Mouse (Mus musculus) limb, embryonic 10.5 days (tissue): ENCODE data around the gene Nefh. TPM values are rescaled to one million over a fixed set of nuclear protein-coding genes. Genes with fewer than 3 reads are reported as not detected.

ENCODE experiments used
- DNase-seq: peaks from one replicate; pipeline ENCODE4 v3.0.0-alpha.2; 2017; ENCODE audit warnings: low spot score
- H3K27ac ChIP-seq: fragments of 300-500 bp; sonication (generic); 2 replicates; pipeline ENCODE4 v1.5.1; 2016; ENCODE audit warnings: mild to moderate bottlenecking
- H3K27me3 ChIP-seq: fragments of 300-500 bp; sonication (generic); 2 replicates; pipeline ENCODE4 v1.6.1; 2016; ENCODE audit warnings: low read depth, mild to moderate bottlenecking; ENCODE audit not compliant: poor library complexity, severe bottlenecking
- H3K36me3 ChIP-seq: fragments of 300-500 bp; sonication (generic); 2 replicates; pipeline ENCODE4 v1.6.1; 2016; ENCODE audit warnings: mild to moderate bottlenecking, moderate library complexity
- H3K4me1 ChIP-seq: fragments of 300-500 bp; sonication (generic); 2 replicates; pipeline ENCODE4 v1.6.1; 2016
- H3K4me3 ChIP-seq: fragments of 300-500 bp; sonication (generic); 2 replicates; pipeline ENCODE4 v1.5.1; 2016; ENCODE audit warnings: mild to moderate bottlenecking, moderate library complexity
- H3K9me3 ChIP-seq: fragments of 300-500 bp; sonication (generic); replicated peaks from 2 replicates; pipeline ENCODE4 v1.6.1; 2016; ENCODE audit warnings: mild to moderate bottlenecking
- WGBS: fragments of 180-500 bp; shearing (Covaris S2); methylation state at CpG from one replicate; pipeline ENCODE4 v1.1.7; 2016; 5-methylcytosine and 5-hydroxymethylcytosine counted together
- polyA plus RNA-seq: library from polyadenylated mRNA; unstranded; fragments of >200 nt; fragmentation: Nextera tagmentation; extraction: Ambion mirVana; gene quantifications from 2 replicates; pipeline ENCODE4 v1.2.1, GENCODE M21; 2016

Gene Nefh
- polyA plus RNA-seq, 1 experiment from 2014 or later: 0.08 TPM

DNA sequence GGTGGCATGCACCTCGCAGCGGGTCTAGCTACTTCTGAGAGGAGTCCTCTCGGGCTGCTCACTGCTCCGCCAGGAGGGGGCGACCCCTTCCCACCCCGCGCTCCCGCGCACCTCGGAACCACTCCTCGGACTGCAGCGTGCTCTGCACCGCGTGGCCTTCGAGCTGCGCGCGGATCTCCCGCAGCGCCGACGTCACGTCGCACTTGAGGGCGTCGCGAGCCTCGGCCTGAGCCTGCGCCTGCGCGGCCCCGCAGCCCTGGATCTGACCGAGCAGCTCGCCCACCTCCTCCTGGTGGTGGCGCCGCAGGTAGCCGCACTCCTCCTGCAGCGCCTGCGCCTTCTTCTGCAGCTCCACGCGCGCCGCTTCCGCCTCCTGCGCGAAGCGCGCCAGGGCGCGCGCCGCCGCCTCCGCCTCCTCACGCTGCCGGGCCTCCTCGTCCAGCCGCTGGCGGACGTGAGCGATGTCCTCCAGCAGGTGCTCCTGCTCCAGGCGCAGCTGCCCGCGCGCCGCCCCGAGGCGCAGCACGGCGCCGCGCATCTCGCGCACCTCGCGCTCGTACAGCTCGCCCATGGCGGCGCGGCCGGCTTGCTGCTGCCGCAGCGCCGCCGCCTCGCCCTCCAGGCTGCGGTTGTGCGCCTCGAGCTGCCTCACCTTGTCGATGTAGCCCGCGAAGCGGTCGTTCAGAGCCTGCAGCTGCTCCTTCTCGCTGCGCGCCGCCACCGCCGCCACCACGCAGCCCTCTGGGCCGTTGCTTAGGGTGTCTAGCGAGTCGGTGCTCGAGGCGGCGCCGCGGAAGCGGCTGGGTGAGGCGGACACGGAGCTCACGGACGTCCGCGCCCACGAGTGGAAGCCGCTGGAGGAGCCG is 684 bp downstream of the Nefh start:
- Histone ChIP-seq H3K9me3 (no peaks in the 10 kb centered on the region), H3K4me3 (peak overlapping the region; percentile 58), H3K36me3 (no peaks in the 10 kb centered on the region), H3K4me1 (peaks cover 19% of the 10 kb centered on the region), H3K27me3 (peaks cover 98% of the 10 kb centered on the region), H3K27ac (no peak overlapping the region)
- under 1% methylated on average over 120 of the region's 120 CpGs for WGBS
- peak; percentile 57 for DNase-seq

DNA sequence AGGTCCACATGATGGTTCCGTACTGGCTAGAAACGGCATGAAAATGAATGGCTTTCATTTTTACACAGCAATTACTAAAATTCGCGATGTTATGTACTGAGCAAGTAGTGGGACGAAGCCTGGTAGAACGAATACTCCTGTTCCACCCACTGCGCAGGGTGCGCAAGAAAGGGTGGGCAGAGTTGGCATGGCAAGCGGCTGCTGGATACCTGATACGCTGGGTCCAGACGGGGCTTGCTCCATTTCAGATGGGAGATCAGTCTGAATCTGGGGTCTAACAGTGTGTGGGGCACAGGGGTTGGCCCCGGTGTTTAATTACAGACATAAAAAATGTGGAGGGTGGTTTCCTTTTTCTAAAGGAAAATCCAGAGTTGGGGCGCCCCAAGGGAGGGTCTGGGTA is 1.3 kb downstream of the Nefh start:
- DNase-seq: no peak
- H3K27me3 ChIP-seq: peaks cover 96% of the 10 kb centered on the region
- H3K27ac ChIP-seq: no peak overlapping the region
- peak overlapping the region; percentile 58 for H3K4me3 ChIP-seq
- peaks cover 19% of the 10 kb centered on the region for H3K4me1 ChIP-seq
- 50% methylated on average over 13 of the region's 13 CpGs for WGBS
- no peaks in the 10 kb centered on the region for H3K9me3 ChIP-seq
- no peaks in the 10 kb centered on the region for H3K36me3 ChIP-seq

DNA sequence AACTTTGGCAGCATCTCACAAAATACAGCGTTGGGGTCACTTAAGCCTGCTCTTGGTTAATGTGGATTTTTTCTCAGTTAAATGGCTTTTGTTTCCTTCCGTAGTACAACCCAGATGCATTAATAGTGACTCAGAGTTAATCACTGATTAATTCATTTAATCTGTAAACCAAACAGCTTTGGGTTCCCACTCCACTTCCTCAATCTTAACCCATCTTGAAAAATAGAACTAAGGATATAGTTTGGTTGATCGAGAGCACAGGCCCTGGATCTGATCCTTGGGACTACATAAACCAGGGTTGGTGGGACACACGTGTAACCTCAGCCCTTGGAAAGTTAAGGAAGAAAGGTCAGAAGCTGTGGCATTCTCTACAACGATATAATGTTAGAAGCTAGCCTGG is 11.6 kb downstream of the Nefh start:
- no peaks in the 10 kb centered on the region for H3K36me3 ChIP-seq
- H3K4me3 ChIP-seq: no peak overlapping the region
- WGBS: 85% methylated on average over 5 of the region's 5 CpGs
- no peak for DNase-seq
- H3K4me1 ChIP-seq: no peaks in the 10 kb centered on the region; the same call in 1 of the 2 replicates
- H3K27ac ChIP-seq: no peak overlapping the region
- peaks cover 4% of the 10 kb centered on the region; the same call in 1 of the 2 replicates for H3K27me3 ChIP-seq
- H3K9me3 ChIP-seq: no peaks in the 10 kb centered on the region

DNA sequence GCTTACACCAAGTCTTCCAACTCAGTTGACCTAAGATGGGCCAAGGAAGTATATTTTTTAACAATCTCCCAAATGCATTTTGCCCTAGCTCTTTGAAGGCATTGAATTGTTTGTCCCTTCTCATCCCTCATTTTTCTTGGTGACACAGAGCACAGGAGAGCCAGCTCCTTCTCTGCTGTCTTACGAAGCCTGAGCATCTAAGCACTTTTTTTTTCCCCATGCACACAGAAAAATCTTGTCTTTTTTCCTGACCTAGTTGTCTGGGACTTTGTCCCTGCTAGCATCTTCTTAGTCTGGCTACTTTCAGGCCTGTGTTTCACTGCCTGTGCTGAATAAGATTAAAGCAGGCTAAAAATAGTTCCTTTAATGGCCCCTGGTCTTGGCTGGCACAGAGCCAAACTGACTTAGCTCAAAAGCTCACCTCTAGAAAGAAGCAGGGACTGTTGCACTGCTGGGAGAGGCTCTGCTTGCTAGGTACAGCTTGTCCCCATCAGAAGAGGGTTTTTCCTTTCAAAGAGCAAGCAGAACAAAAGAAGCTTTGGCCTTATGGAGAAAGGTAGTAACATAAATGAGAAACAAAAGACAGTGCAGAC is 16.8 kb downstream of the Nefh start:
- DNase-seq: no peak
- H3K4me1 ChIP-seq: no peaks in the 10 kb centered on the region; the same call in 1 of the 2 replicates
- no peaks in the 10 kb centered on the region for H3K27me3 ChIP-seq
- no peak overlapping the region for H3K4me3 ChIP-seq
- WGBS: 88% methylated on average over 1 of the region's 1 CpGs
- no peaks in the 10 kb centered on the region for H3K9me3 ChIP-seq
- no peak overlapping the region for H3K27ac ChIP-seq
- peaks cover 47% of the 10 kb centered on the region for H3K36me3 ChIP-seq

DNA sequence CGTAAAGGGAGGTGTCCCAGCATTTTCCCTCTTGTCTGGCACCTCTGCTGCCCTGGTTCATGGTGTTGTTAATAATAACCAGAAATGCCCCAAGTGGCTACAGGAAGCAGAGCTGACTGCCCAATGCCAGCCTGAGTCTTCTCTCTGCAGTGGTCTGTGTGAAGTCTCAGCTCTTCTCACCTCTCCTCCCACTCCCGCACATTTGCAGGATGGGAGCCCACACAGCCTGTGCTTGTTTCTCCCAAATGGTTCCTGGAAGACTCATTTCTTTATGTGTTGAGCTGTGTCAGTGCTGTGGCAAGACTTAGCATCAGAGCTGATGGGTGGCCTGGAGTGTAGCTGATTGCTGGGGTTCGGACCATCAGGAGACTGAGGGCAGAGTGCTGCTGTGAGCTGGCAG is 20.6 kb downstream of the Nefh start:
- WGBS: 90% methylated on average over 3 of the region's 3 CpGs
- Histone ChIP-seq H3K27me3 (no peaks in the 10 kb centered on the region), H3K36me3 (peaks cover 85% of the 10 kb centered on the region), H3K4me3 (no peak overlapping the region), H3K27ac (no peak overlapping the region), H3K9me3 (no peaks in the 10 kb centered on the region), H3K4me1 (no peaks in the 10 kb centered on the region; the same call in 1 of the 2 replicates)
- DNase-seq: no peak

DNA sequence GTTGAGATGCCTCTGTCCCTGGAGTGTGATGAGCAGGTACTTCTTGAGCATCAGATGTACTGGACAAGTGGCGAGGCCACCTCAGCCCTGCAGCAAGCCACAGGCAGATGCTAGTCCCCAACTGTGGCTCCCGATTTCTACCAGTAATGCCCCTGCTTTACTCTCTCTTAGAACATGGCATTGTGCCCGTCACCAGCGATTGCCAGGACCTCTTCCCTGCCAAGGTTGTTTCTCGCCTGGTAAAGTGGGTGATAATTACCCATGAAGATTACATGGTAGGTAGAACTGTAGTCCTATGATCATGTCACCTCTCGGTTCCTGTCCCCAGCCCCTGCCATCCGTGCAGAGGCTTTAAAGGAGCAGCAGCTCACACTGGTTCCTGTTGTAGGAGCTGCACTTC is 26.1 kb downstream of the Nefh start:
- H3K36me3 ChIP-seq: peaks cover 100% of the 10 kb centered on the region
- no peaks in the 10 kb centered on the region for H3K27me3 ChIP-seq
- H3K4me3 ChIP-seq: no peak overlapping the region
- DNase-seq: no peak
- H3K9me3 ChIP-seq: no peaks in the 10 kb centered on the region
- H3K4me1 ChIP-seq: no peaks in the 10 kb centered on the region
- no peak overlapping the region for H3K27ac ChIP-seq
- 89% methylated on average over 7 of the region's 7 CpGs for WGBS

DNA sequence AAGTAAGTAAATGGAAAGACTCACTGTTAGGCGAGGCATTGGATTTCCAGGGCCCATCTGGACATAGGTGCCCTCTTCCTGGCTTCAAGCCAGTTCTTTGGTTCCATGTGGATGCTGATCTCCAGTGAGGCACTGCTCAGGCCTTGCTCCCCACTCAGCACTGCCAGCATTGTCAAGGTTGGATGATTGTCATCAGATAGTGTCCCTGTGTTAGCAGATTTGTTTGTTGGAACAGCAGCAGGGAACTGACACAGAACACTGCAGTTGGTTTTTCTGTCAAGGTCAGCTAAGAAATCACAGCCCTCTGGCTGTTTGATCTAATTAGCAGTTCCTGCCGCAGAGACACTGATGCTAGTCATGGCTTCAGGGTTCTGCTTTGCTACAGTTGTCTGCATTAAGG is 26.6 kb downstream of the Nefh start:
- H3K27me3 ChIP-seq: no peaks in the 10 kb centered on the region
- H3K9me3 ChIP-seq: no peaks in the 10 kb centered on the region
- no peak for DNase-seq
- peaks cover 100% of the 10 kb centered on the region for H3K36me3 ChIP-seq
- no peak overlapping the region for H3K27ac ChIP-seq
- H3K4me1 ChIP-seq: no peaks in the 10 kb centered on the region
- no peak overlapping the region for H3K4me3 ChIP-seq
- WGBS: 91% methylated on average over 2 of the region's 2 CpGs

DNA sequence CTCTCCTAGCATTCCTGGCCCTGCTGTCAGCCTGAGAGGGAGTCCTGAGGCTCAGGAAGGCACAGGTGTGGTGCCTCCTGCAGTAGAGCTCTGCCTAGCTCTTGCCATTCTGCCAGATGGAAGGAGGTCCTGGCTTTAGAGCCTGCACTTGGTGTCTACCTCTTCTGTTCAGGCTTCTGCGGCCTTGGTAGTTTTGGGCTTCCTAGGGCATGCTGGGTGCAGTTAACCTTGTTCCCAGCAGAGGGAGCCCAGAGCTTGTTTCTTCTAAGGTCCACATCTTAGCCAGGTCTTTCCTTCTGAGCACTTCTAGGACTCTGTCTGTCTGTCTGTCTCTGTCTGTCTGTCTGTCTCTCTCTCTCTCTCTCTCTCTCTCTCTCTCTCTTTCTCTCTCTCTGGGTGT is 31.8 kb downstream of the Nefh start:
- H3K36me3 ChIP-seq: peaks cover 98% of the 10 kb centered on the region
- no peak overlapping the region for H3K4me3 ChIP-seq
- DNase-seq: peak; percentile 56
- H3K27ac ChIP-seq: no peak overlapping the region
- WGBS: 52% methylated on average over 1 of the region's 1 CpGs
- no peaks in the 10 kb centered on the region for H3K9me3 ChIP-seq
- no peaks in the 10 kb centered on the region for H3K4me1 ChIP-seq
- no peaks in the 10 kb centered on the region for H3K27me3 ChIP-seq

DNA sequence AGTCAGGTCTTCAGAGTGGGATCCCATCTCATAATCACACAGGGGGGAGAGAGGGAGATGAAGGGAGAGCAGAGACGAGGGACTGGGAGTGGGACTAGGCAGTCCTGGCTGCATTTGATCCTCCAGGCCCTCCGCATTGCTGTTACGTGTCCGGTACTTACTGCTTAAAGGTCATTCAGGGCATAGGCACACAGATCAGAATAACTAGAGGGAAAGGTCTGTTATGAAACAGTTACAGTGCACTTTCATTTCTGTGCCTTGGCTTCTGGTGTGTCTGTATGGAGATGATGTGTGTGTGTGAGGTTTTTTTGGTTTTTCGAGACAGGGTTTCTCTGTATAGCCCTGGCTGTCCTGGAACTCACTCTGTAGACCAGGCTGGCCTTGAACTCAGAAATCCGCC is 41.6 kb downstream of the Nefh start:
- no peak overlapping the region for H3K4me3 ChIP-seq
- H3K4me1 ChIP-seq: no peaks in the 10 kb centered on the region
- H3K27me3 ChIP-seq: no peaks in the 10 kb centered on the region
- DNase-seq: no peak
- 89% methylated on average over 6 of the region's 6 CpGs for WGBS
- H3K9me3 ChIP-seq: no peaks in the 10 kb centered on the region
- H3K27ac ChIP-seq: no peak overlapping the region
- peaks cover 83% of the 10 kb centered on the region for H3K36me3 ChIP-seq

DNA sequence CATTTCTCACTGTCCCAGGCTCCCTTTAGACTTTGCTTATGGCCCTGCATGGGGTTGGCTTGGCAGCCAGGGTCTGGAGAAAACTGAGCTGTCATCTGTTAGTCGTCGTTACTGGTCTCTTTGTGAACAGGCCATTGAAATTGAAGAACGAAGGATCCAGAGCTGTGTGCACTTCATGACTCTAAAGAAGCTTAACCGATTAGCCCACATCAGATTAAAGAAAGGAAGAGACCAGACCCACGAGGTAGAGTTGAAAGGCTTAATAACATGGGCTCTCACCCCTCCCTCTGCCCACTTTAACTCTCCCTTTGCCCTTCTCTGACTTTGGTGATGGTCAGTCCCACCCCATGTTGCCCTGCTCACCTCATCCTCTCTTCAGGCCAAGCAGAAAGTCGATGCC is 45.9 kb downstream of the Nefh start:
- DNase-seq: no peak
- Histone ChIP-seq H3K36me3 (peaks cover 82% of the 10 kb centered on the region), H3K9me3 (no peaks in the 10 kb centered on the region), H3K27ac (no peak overlapping the region), H3K27me3 (no peaks in the 10 kb centered on the region), H3K4me1 (no peaks in the 10 kb centered on the region), H3K4me3 (no peak overlapping the region)
- 92% methylated on average over 6 of the region's 6 CpGs for WGBS

DNA sequence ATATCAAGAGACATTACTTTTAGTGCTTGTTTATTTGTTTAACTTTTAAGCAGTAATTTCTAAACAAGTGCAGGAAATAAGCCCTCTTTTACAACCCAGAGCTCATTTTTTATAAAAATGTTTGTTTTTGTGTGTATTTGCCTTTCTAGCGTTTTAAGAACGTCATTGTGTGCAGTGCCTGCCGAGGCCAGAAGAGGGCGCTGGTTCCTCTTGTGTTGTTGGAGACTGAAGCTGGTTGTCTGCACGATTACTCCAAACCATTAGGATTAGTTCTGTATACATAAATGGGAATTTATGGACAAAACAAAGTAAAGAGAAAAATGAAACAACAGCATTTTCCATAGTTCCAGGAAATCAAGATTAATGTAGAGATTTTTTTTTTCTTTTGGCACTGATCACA is 47.4 kb downstream of the Nefh start:
- Histone ChIP-seq H3K27me3 (no peaks in the 10 kb centered on the region), H3K36me3 (peaks cover 73% of the 10 kb centered on the region), H3K27ac (no peak overlapping the region), H3K4me3 (no peak overlapping the region), H3K4me1 (peaks cover 7% of the 10 kb centered on the region), H3K9me3 (no peaks in the 10 kb centered on the region)
- no peak for DNase-seq
- 72% methylated on average over 5 of the region's 5 CpGs for WGBS

DNA sequence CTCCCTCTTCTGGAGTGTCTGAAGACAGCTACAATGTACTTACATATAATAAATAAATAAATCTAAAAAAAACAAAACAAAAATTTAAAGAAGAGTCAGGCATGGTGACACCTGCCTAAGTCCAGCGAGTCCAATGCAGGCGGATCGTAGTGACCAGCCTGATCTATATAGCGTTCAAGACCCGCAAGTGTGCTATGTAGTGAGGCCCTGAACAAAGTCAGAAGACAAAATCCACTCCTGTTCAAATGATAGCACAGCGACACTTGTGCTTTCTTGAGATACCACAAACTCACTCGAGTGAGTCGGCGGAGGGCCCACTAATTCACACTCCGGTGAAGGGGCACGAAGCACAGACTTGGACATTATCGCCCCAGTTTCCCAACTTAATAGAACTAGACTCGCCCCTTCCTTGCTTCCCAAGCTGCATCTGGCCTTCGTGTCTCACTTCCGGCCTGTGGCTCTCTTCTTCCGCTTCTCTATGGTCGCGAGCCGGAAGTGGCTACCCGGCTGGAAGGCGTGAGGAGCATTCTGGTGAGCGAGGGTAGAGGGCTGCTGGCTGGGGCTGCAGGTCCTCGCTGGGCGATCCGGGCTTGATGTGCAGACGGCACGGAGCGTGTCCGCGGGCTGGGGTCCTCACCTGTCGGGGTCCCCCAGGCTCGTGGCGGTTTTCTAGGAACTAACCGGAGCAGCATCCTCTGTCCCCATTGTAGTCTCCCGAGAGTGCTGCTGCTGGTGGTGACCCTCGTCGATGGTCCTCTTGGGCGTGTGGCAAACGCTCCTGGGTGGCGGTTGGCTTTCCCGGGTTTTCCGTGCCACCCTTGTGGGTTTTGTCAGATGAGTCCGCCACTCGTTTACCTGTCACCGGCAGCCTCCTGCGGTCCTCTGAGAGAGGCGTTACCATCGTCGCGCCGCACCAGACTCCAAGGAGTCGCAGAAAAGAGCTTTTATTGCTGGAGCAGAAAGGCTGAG is 52.7 kb downstream of the Nefh start, which contains the start of gene Thoc5:
Gene Thoc5, plus strand, starts transcription at position 473 of the 969 bp plus-strand sequence.
- Histone ChIP-seq H3K4me1 (peaks cover 7% of the 10 kb centered on the region), H3K9me3 (no peaks in the 10 kb centered on the region), H3K27ac (peak within 1 kb of the TSS; percentile 86), H3K36me3 (peaks cover 62% of the 10 kb centered on the region), H3K4me3 (peak within 1 kb of the TSS; percentile 81), H3K27me3 (no peaks in the 10 kb centered on the region)
- 3% methylated on average over 52 of the region's 52 CpGs for WGBS
- DNase-seq: peak; percentile 89
